Comparison of ENCODE assay signal across 7 mouse cellular contexts in the genomic region with DNA sequence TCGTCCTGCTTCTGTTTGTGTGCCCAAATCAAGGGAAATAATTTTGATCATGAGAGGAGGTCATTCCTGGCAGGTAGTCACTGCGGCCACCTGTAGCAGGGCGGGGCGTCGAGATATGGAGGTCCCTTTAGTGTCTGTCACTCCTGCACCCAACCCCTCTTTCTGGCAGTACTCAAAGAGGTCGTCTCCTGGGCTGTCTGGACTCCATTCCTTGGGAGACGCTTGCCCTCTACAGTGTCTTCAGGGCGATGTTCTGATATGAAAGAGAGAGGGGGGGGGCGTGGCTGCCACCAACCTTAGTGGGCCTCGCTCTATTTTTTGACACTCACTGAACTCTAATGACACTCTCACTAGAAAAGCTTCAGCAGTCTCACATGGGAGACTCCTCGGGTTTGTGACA. TPM values are rescaled to one million over a fixed set of nuclear protein-coding genes. Genes with fewer than 3 reads are reported as not detected.
DNase-seq lines count a peak whose midpoint lies in the region; ATAC-seq and TF ChIP-seq lines count a peak whose summit lies in the region.

No protein-coding gene starts in this region.

- TF ChIP-seq CTCF in liver, adult 2 months (IDR thresholded peaks at IDR 0.05; ENCODE audit: low read depth, low read length) = no peak

- TF ChIP-seq POLR2A in liver, adult 2 months (IDR thresholded peaks at IDR 0.05; ENCODE audit: extremely low read depth, insufficient read depth, low read length) = no peak

- WGBS in liver, adult 2 months = 59% methylated on average over 11 of the region's 11 CpGs
- 55% methylated on average over 11 of the region's 11 CpGs for WGBS in embryonic facial prominence, embryonic 11.5 days
- WGBS in hindbrain, embryonic 13.5 days = 62% methylated on average over 11 of the region's 11 CpGs
- 68% methylated on average over 11 of the region's 11 CpGs for WGBS in midbrain, embryonic 16.5 days

- H3K27ac ChIP-seq in liver, adult 2 months (replicated peaks; ENCODE audit: insufficient read depth, low read depth, low read length) = peak overlapping the region; percentile 77
- H3K27ac ChIP-seq in embryonic facial prominence, embryonic 11.5 days (replicated peaks; ENCODE audit: low read depth, low read length) = no peak overlapping the region
- peak overlapping the region; percentile 93 for H3K27ac ChIP-seq in hindbrain, embryonic 13.5 days
- peak overlapping the region; percentile 88 for H3K27ac ChIP-seq in midbrain, embryonic 16.5 days (ENCODE audit: low read length)

- H3K4me3 ChIP-seq in liver, adult 2 months (ENCODE audit: insufficient read depth, low read depth, low read length) = peak overlapping the region; percentile 58
- H3K4me3 ChIP-seq in embryonic facial prominence, embryonic 11.5 days (ENCODE audit: low read depth, low read length) = peak overlapping the region; percentile 47
- H3K4me3 ChIP-seq in hindbrain, embryonic 13.5 days = peak overlapping the region; percentile 79
- H3K4me3 ChIP-seq in midbrain, embryonic 16.5 days (ENCODE audit: low read depth, low read length) = peak overlapping the region; percentile 55

- peaks cover 2% of the 10 kb centered on the region; the same call in 1 of the 2 replicates for H3K36me3 ChIP-seq in liver, adult 2 months (ENCODE audit: control insufficient read depth, insufficient read depth, low read length)
- peaks cover 3% of the 10 kb centered on the region for H3K36me3 ChIP-seq in embryonic facial prominence, embryonic 11.5 days (replicated peaks; ENCODE audit: control insufficient read depth, insufficient read depth, low read depth, low read length)
- peaks cover 22% of the 10 kb centered on the region for H3K36me3 ChIP-seq in hindbrain, embryonic 13.5 days
- H3K36me3 ChIP-seq in midbrain, embryonic 16.5 days (ENCODE audit: control insufficient read depth, insufficient read depth, low read length) = peaks cover 10% of the 10 kb centered on the region

- H3K9ac ChIP-seq in liver, adult 2 months (ENCODE audit: low read depth, low read length) = peak overlapping the region; percentile 66
- H3K9ac ChIP-seq in embryonic facial prominence, embryonic 11.5 days (replicated peaks; ENCODE audit: low read length) = peak overlapping the region; percentile 62
- H3K9ac ChIP-seq in hindbrain, embryonic 13.5 days = peak overlapping the region; percentile 77
- H3K9ac ChIP-seq in midbrain, embryonic 16.5 days (ENCODE audit: low read depth, low read length) = peak overlapping the region; percentile 73

- no peak for ATAC-seq in embryonic facial prominence, embryonic 11.5 days (replicated peaks; ENCODE audit: insufficient number of reproducible peaks, low FRiP score, low TSS enrichment, low read depth)
- ATAC-seq in hindbrain, embryonic 13.5 days (ENCODE audit: low FRiP score) = no peak
- peak; percentile 12 for ATAC-seq in midbrain, embryonic 16.5 days

- peaks cover 5% of the 10 kb centered on the region; the same call in 1 of the 2 replicates for H3K79me2 ChIP-seq in liver, adult 2 months (ENCODE audit: control insufficient read depth, insufficient read depth, low read length)

- no peak for DNase-seq in liver, adult 2 months (ENCODE audit: extremely low read depth, low read depth, low spot score)
- DNase-seq in liver = no peak
- DNase-seq in embryonic facial prominence, embryonic 11.5 days (ENCODE audit: low spot score) = no peak
- DNase-seq in embryo, embryonic 9.5 days (ENCODE audit: extremely low spot score) = no peak
- DNase-seq in Muller cell, postnatal 12 days (ENCODE audit: inconsistent ontology term) = no peak

- H3K4me1 ChIP-seq in liver, adult 2 months (ENCODE audit: control insufficient read depth, insufficient read depth, low read length) = peaks cover 6% of the 10 kb centered on the region
- peaks cover 3% of the 10 kb centered on the region; the same call in 1 of the 2 replicates for H3K4me1 ChIP-seq in embryonic facial prominence, embryonic 11.5 days (ENCODE audit: control insufficient read depth, insufficient read depth, low read length)
- H3K4me1 ChIP-seq in hindbrain, embryonic 13.5 days (replicated peaks) = peaks cover 40% of the 10 kb centered on the region
- peaks cover 32% of the 10 kb centered on the region for H3K4me1 ChIP-seq in midbrain, embryonic 16.5 days (ENCODE audit: control insufficient read depth, insufficient read depth, low read length)

- H3K27me3 ChIP-seq in liver, adult 2 months (ENCODE audit: control insufficient read depth, insufficient read depth, low read length) = no peaks in the 10 kb centered on the region
- peaks cover 6% of the 10 kb centered on the region for H3K27me3 ChIP-seq in embryonic facial prominence, embryonic 11.5 days (ENCODE audit: control insufficient read depth, insufficient read depth, low read length)
- peaks cover 12% of the 10 kb centered on the region; the same call in 1 of the 2 replicates for H3K27me3 ChIP-seq in hindbrain, embryonic 13.5 days
- no peaks in the 10 kb centered on the region for H3K27me3 ChIP-seq in midbrain, embryonic 16.5 days (ENCODE audit: control insufficient read depth, insufficient read depth, low read depth, low read length)

- no peaks in the 10 kb centered on the region for H3K9me3 ChIP-seq in embryonic facial prominence, embryonic 11.5 days (replicated peaks; ENCODE audit: control insufficient read depth, low read length)
- no peaks in the 10 kb centered on the region for H3K9me3 ChIP-seq in hindbrain, embryonic 13.5 days
- H3K9me3 ChIP-seq in midbrain, embryonic 16.5 days (replicated peaks; ENCODE audit: control insufficient read depth, low read length, poor library complexity, severe bottlenecking) = no peaks in the 10 kb centered on the region

- H3K4me2 ChIP-seq in embryonic facial prominence, embryonic 11.5 days (ENCODE audit: low read depth, low read length) = peak overlapping the region; percentile 84
- H3K4me2 ChIP-seq in hindbrain, embryonic 13.5 days = peak overlapping the region; percentile 93
- peak overlapping the region; percentile 69 for H3K4me2 ChIP-seq in midbrain, embryonic 16.5 days (ENCODE audit: low read length)

RNA-seq across cellular contexts. Expression of a gene that starts 0.9 kb away (rescaled TPM):
- total RNA-seq in liver, adult 2 months (2014; rRNA removed) = 3.0 and 4.8 TPM in 2 replicates
- polyA plus RNA-seq in liver, adult 2 months (2012; rRNA removed) = 12.5 and 14.0 TPM in 2 replicates
- 8.0 and 8.7 TPM in 2 replicates for polyA plus RNA-seq in embryonic facial prominence, embryonic 11.5 days (2014; fragmentation: Nextera tagmentation; extraction: Ambion mirVana)
- 21.1 TPM in 2 replicates for polyA plus RNA-seq in hindbrain, embryonic 13.5 days (2015; fragmentation: Nextera tagmentation; extraction: Ambion mirVana)
- 26.3 and 26.9 TPM in 2 replicates for polyA plus RNA-seq in midbrain, embryonic 16.5 days (2015; fragmentation: Nextera tagmentation; extraction: Ambion mirVana)

RNA-seq across cellular contexts. Expression of a gene that starts 16.3 kb away (rescaled TPM):
- total RNA-seq in liver, adult 2 months (2014; rRNA removed) = not detected in 2 replicates
- polyA plus RNA-seq in liver, adult 2 months (2012; rRNA removed) = not detected in 2 replicates
- polyA plus RNA-seq in embryonic facial prominence, embryonic 11.5 days (2014; fragmentation: Nextera tagmentation; extraction: Ambion mirVana) = not detected in 2 replicates
- polyA plus RNA-seq in hindbrain, embryonic 13.5 days (2015; fragmentation: Nextera tagmentation; extraction: Ambion mirVana) = not detected in 2 replicates
- polyA plus RNA-seq in midbrain, embryonic 16.5 days (2015; fragmentation: Nextera tagmentation; extraction: Ambion mirVana) = not detected in 2 replicates

RNA-seq across cellular contexts. Expression of a gene that starts 16.5 kb away (rescaled TPM):
- 4.8 and 7.4 TPM in 2 replicates for total RNA-seq in liver, adult 2 months (2014; rRNA removed)
- polyA plus RNA-seq in liver, adult 2 months (2012; rRNA removed) = 12.6 and 17.1 TPM in 2 replicates
- polyA plus RNA-seq in embryonic facial prominence, embryonic 11.5 days (2014; fragmentation: Nextera tagmentation; extraction: Ambion mirVana) = 99.0 and 111 TPM in 2 replicates
- 61.3 and 63.9 TPM in 2 replicates for polyA plus RNA-seq in hindbrain, embryonic 13.5 days (2015; fragmentation: Nextera tagmentation; extraction: Ambion mirVana)
- 66.1 and 66.9 TPM in 2 replicates for polyA plus RNA-seq in midbrain, embryonic 16.5 days (2015; fragmentation: Nextera tagmentation; extraction: Ambion mirVana)

RNA-seq across cellular contexts. Expression of a gene that starts 17.3 kb away (rescaled TPM):
- total RNA-seq in liver, adult 2 months (2014; rRNA removed) = not detected in 2 replicates
- not detected in 2 replicates for polyA plus RNA-seq in liver, adult 2 months (2012; rRNA removed)
- 0.25 and 0.32 TPM in 2 replicates for polyA plus RNA-seq in embryonic facial prominence, embryonic 11.5 days (2014; fragmentation: Nextera tagmentation; extraction: Ambion mirVana)
- polyA plus RNA-seq in hindbrain, embryonic 13.5 days (2015; fragmentation: Nextera tagmentation; extraction: Ambion mirVana) = 1.1 and 1.6 TPM in 2 replicates
- polyA plus RNA-seq in midbrain, embryonic 16.5 days (2015; fragmentation: Nextera tagmentation; extraction: Ambion mirVana) = 1.6 and 1.7 TPM in 2 replicates

RNA-seq across cellular contexts. Expression of a gene that starts 22.8 kb away (rescaled TPM):
- total RNA-seq in liver, adult 2 months (2014; rRNA removed) = 1.4 TPM in 2 replicates
- polyA plus RNA-seq in liver, adult 2 months (2012; rRNA removed) = 2.3 and 3.3 TPM in 2 replicates
- polyA plus RNA-seq in embryonic facial prominence, embryonic 11.5 days (2014; fragmentation: Nextera tagmentation; extraction: Ambion mirVana) = 52.5 and 58.0 TPM in 2 replicates
- 259 and 270 TPM in 2 replicates for polyA plus RNA-seq in hindbrain, embryonic 13.5 days (2015; fragmentation: Nextera tagmentation; extraction: Ambion mirVana)
- polyA plus RNA-seq in midbrain, embryonic 16.5 days (2015; fragmentation: Nextera tagmentation; extraction: Ambion mirVana) = 298 and 327 TPM in 2 replicates
